Mouse (Mus musculus): ENCODE measurements around the gene Mfsd14a.

DNA sequence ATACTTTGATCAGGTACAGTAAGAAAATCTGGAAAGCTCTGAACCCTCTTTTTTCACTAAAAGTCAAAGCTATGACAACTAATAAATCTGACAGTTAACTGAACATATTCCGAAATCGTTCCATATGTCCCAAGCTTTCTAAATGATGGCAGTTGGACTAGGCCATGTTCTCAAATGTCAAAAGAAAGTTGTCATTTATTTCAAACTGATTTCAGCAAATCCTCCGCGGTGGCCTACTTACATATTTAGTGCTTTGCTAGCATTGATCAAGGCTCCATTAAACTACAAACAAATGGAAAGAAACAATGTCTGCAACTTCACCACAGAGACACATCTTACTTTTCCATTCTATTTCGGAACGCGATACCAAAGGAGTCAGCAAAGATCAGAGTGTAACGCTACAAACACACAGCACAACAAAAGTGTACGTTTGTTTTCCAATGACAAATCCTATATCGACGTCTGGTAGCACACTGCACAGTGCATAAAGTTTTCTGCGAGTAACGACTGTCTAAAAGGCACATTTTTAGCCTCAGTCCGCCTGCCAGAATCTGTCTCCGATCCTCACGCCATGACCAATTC lies 1.1 kb downstream of the Mfsd14a start:
- TF ChIP-seq CTCF (IDR thresholded peaks at IDR 0.05; ENCODE audit: low read depth, low read length), result no peak
- TF ChIP-seq POLR2A (IDR thresholded peaks at IDR 0.05; ENCODE audit: extremely low read depth, insufficient read depth, low read length), result no peak
